Mouse (Mus musculus) 3134 (cell line): ENCODE data around the gene Srprb.
"Not testable (repeated sequence)": the region's sequence is repeated elsewhere in the genome, so short reads cannot be mapped to it uniquely, and the experiment has no call there.

Experiments
- DNase-seq: peaks from one replicate; pipeline ENCODE4 v3.0.0-alpha.2; 2011; ENCODE audit warnings: low spot score; ENCODE audit not compliant: insufficient read length; ENCODE audit errors: extremely low read depth

The Srprb gene

DNA sequence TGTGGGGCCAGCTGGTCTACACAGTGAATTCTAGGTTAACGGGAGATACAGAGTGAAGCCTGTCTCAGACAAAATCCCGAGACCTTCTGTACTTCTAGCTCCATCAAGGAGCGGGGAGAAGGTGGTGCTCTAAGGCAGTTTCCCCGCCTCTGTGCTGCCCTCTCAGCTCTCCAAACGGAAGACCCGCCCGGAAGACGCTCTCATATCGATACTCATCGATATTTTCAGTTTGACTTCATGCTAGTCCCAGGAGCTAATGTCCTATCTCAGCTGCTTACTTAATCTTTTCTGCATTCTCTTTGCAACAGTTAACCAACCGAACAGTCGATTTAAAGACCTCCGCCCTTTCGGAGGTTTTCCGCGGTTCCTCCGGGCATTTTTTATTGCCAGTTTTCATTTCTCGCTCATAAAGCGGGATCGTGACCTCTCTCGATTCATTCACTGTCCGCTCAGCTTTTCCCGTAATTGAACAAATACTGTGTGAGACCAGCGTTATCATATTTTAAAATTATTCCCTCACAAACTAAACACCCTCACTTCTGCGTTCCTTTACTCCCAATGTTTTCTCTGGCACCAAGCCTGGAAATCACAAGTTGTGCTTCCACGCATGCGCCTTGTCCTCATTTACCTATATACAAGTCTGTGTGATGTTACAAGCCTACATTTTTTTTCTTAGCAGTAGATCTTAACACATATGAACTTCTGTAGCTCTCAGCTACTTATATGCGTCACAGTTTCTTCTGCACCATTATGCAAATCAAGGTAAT, 10.9 kb upstream of the Srprb start:
- DNase-seq = no peak

DNA sequence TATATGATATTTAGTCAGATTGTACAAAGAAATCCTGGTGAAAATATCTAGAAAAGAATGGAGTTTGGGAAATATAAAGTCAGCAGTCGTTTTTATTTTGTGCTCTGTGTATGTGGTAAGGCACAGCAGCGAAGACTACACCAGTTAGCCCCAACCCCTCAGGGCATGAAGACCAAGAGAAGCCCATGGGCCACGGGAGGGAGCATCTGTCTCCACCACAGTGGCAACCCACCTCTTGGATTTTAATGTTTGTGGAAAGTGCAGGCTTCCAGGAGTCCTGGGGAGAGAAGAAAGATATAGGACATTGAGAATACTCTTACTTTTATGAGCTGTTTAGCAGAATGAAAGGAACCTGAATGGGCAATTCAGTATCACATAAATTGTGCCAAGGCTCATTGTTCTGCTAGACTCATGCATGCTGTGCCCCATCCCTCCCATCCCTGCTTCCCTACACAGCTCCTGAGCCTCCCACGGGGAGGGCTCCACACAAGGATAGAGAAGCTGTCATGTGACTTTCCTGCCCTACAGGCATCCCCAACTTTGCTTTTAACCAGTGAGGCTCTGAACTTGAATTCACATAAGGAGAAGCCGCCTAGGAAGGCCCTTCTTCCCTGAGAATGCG, 7.0 kb upstream of the Srprb start:
- DNase-seq = no peak

DNA sequence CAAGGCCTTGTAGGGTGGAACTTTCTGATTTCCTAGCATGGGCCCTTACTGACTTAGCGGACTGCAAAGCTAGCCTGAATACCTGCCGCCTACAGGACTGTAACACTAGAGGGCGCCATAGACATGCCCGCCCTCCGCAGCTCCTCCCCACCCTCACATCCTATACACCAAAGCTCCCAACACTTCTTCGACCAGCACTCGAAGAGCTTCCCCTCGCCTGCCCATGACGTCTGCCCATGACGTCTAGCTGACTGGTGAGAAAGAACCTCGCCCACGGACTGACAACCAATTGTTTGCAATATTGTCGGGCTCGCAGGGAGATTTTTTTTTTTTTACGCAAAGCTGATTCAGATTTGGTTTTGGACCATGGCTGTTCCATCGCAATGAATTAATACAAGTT, 5.9 kb upstream of the Srprb start:
- peak; percentile 65 for DNase-seq

DNA sequence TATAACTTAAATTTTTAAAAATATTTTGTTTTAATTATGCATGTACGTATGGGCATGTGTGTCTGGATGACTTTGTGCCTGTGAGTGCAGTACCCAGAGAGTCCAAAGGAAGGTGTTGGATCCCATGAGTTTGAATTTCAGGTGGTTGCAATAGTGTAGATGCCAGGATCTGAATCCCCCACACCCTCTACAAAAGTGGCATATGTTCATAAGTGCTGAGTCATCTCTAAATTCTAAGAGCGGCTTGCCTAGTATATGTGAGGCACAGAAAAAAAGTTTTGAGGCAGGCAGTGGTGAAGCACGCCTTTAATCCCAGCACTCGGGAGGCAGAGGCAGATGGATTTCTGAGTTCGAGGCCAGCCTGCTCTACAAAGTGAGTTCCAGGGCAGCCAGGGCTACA, 3.8 kb upstream of the Srprb start:
- no peak for DNase-seq

DNA sequence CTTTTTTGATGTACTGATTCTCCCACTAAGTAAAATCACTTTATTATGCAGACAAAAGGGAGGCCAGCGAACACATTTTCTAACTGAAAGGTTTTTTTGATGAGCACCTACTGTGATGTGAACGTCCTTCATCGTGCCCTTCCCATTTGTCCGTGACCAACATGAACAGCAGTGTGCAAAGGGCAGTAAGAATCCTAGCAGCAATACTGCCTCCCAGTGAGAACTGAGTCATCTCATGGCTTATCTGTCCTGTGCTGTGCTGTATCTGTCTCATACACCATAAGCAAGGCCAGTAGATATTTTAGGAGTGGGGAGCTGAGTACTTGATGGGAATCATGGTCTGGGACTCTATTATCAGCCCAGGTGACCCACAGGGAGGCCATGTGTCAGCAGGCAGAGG, 13.5 kb downstream of the Srprb start:
- DNase-seq = no peak

DNA sequence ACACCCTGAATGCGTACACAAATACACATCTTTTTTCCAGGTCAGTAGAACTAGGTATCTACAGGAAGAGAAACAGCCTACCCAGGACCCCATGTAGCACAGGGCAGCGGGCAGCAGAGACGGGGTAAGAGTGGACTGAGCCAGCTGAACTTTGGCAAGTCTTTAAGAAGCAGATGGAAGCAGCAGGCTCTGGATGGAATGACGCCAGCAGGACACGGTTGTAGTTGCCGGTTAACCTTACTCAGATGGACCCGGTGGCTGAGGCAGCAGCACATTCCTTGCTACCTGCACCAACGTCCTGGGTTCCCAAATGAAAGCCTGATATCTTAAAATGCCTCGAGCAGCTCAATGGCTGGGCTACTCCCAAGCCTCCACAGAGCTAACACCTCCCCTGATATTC, 15.2 kb downstream of the Srprb start:
- DNase-seq = no peak

DNA sequence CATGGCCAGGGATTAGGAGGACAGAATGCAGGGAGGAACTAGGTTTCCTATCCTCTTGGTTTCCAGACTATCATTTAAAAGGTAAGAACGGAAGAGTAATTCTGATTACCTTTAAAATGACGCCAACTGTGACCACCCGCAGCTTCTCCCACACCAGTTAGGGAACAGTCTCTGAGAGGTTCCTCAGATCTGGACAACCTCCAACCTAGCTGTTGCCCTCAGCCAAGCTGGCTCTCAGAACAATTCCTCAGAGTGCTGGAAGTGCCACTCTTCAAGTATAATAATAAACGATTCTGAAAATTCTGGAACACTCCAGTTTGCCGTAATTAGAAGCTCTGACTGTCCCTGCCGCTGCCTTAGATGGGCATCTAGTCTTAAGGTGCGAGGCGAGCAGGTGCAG, 16.0 kb downstream of the Srprb start:
- DNase-seq = no peak

DNA sequence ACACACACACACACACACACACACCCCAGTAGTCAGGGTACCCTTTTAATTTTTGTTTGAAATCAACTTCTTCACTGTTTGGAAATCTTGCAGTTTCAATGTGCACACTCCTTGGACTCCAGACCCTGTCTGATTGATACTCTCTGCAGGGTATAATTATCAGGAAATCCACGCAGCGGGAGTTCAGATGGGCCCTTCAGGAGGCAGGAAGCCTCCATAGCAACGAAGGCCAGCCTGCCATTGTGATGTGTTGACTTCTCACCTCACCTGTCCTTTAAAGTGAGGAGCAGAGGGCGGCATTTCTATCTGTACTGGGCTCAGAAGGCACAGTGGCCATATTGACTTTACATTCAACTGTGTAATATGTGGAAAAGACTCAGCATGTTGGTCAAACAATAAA, 17.1 kb downstream of the Srprb start:
- DNase-seq = no peak

DNA sequence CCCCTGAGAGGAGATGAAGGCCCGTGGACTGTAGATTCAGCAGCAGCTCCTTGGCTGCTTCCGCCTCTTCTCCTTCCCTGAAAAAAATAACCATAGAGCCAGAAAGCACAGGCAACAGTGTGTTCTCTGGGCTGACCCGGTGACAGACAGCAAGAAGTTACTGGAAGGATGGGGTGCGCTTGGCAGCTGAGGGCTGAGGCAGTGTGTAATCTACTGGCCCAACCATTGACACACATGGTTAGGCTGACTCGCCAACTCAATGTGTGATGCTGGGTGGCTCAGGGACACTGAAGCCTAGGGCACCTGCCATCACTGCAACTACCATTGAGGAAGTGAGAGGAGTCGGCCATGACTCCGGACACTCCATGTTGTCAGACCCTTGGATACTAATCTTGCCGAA, 20.1 kb downstream of the Srprb start:
- DNase-seq = no peak

DNA sequence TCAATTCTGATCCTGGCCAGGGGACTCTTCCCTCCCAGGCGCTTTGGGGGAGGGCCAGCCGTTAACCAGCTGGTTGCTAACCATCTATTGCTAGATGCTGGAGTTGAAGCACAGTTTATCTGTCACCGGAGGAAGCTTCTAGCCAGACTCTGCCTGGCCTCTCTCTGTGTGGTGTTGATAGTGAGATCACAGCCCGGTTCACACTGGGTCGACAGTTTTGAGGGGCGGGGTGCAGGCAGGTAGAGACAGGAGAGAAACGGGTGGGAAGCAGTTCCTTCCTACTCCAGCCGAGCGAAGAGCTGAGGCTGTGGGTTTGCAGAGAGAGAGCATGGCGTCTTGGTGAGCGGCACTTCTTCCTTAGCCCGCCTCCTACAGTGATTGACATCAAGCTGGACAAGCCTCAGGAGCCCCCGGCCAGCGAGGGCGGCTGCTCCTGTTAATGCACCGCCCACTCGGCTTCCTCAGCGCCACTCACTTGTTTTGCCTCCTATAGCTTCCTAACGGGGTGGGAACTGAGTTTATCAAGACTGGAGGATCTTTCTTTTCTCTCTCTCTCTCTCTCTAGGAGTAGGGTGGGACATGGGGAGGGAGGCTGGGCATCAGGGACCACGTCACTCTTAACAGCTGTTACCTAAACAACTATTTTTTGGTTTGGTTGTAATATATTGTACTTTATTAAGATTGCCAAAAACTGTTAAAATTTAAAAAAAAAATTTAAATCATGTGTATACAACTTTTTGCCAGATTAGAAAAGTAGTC, 21.0 kb downstream of the Srprb start:
- peak; percentile 72 for DNase-seq

DNA sequence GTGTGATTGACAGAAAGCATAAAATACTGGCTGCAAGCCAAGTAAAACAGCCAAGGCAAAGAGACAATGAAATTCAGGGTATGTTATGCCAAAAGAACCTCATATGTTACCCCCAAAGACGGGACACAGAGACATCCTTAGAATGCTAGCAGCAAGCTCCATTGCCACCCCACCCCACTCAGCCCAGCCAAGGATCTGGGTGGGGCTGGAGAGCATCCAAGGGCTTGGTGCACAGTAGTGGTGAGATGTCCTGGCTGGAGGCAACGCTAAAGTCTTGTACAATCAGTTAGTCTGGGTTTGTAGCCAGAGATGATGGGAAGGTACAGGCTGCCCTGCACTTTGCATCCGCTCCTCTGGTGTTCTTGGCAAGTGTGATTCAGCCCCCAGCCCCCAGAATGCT, 21.6 kb downstream of the Srprb start:
- peak; percentile 42 for DNase-seq

DNA sequence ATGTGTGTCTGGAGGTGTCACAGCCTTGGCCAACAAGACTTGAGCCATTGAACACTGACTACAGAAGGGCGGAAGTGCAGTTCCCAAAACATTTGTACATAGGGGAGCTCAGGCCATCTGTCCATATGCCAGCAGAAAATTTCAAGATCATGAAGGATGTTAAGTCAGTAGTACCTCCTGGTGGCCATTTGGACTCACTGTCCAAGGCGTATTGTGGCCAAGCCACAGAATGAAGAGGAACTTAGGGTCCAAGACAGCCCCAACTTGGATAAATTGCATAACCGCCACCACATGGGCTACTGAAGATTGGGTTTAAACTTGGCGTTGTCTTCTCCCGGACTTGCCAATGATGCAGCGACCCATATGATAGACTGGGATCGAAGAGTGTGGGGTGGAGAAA, 26.2 kb downstream of the Srprb start:
- DNase-seq = no peak

DNA sequence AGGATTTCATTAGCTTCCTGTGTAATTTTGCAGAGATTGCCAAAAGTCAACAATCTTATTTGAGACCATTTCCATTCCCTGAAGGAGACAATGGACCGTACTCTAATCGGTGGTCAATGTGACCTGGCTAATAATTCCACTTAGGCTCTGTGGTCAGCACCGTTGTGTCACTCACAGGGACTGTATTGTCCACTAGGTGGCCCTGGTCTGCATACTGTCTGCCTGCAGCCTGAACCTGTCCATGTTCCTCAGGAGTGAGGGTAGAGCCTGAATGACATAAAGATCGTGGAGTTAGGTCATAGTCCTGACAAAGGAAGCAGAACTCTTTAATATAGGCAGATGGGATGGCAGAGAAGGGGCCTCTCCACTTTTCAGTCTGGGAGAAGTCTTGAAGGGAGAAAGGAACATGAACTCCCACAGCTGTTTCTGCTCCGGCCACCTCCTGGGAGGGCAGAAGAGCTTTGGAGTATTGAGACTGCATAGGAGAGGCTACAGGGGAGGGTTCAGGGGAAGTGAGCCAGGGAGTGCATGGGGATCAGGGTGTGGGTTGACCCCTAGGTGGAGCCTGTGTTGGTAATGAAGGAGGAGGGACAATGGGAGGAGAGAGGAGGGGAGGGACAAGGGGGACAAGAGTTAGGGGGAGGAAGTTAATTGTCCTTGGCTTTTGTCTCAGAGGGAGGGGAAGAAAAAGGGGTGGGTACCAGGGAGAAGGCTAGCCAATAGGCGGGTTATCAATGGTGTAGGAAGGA, 27.0 kb downstream of the Srprb start:
- DNase-seq = no peak

DNA sequence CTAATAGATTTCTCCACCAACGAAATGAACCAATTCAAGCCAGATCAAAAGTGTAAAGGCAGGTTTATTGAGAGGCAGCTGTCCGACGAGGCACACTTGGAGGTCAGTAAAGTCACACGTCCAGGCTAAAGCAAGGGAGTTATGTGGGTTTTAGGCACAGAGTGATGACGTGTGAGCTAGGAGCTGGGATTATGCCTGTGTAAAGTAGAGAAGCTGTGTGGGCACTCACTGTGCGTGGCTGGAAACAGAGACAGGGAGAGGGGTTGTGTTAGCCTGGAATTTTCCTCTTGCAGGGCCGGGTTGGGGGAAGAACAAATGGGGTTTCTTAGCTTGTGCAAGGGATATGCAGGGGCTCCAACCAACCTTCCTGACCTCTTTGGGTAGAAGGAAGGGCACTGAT, 33.2 kb downstream of the Srprb start:
- DNase-seq = no peak

DNA sequence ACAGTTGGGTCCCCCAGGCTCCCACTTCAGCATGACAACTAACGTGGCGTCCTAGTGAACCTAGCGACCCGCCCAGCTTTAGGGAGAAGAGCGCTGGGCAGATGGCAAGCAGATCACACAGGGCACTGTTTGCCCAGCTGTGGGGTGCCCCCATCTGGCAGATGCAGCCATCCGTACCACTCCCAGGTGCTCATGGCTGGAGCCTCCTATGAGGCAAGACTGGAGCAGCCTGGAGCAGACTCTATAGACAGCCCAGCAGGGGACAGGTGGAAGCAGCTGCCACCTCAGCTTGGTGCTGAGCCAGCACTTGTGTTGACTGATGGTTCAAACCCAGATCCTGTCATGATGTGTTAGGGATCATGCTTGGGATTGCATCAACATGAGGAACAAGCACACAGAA, 33.9 kb downstream of the Srprb start:
- DNase-seq = no peak

DNA sequence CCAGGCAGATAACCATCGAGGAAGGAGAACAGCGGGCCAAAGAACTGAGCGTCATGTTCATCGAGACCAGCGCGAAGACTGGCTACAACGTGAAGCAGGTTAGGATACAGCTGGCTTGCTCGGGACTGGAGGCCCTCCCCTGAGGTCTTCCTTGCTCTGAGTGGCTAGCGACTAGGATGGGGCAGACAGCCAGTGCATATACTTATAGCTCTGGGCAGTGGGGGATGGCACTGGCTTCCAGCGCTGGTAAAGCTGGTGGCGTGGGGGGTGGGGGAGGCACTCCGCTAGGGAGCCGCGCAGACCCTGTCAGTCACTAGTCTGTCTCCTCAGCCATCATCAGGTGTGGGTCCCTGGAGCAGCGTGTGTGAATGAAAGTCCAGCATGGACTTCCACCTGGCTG, 38.1 kb downstream of the Srprb start:
- DNase-seq = no peak

DNA sequence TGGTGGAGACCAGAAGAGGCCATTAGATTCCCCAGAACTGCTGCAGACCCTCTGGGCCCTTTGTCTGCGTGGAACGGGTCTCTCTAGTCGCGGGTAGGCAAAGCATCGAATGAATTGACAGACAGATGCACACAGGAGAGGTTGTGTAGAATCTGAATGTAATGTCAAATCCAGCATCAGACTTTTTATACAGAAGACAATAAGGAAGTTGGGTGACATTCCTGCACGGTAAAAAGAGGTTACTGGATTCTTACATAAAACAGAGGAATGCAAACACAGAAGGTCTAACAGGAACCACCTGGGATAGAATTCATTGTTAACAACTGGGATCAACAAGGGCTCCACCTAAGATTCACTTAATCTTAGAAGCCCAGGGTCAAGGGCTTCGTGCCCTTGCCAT, 46.8 kb downstream of the Srprb start:
- not testable (repeated sequence) for DNase-seq

DNA sequence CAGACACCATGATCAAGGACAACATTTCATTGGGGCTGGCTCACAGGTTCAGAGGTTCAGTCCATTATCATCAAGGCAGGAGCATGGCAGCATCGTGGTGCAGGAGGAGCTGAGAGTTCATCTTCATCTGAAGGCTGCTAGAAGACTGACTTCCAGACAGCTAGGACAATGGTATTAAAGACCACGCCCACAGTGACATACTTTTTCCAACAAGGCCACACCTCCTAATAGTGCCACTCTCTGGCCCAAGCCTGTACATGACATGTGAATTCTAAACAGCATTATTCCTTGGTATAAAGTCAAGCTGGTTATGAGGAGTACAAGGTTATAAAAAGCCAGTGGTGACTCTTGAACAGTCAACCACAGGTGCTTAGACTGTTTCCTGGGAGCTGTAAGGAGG, 47.4 kb downstream of the Srprb start:
- no peak for DNase-seq

DNA sequence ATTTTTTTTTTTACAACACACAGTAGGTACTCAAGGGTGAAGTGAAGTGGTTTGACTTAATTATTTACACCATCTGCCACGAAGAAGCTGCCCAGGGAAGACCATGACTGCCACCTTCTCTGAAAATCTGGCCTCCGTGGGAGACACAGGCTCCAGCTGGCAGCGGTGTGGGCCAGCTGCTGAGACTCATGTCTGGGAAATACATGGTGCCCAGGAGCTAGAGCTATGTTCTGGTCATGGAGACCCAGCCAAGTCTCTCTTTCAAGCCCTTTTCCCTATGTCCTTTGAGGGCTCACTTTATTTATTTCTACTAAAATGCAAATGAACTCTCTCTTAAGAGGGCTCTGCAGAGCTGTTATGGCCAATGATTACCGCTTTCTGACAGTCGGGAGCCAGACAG, 48.7 kb downstream of the Srprb start:
- no peak for DNase-seq

DNA sequence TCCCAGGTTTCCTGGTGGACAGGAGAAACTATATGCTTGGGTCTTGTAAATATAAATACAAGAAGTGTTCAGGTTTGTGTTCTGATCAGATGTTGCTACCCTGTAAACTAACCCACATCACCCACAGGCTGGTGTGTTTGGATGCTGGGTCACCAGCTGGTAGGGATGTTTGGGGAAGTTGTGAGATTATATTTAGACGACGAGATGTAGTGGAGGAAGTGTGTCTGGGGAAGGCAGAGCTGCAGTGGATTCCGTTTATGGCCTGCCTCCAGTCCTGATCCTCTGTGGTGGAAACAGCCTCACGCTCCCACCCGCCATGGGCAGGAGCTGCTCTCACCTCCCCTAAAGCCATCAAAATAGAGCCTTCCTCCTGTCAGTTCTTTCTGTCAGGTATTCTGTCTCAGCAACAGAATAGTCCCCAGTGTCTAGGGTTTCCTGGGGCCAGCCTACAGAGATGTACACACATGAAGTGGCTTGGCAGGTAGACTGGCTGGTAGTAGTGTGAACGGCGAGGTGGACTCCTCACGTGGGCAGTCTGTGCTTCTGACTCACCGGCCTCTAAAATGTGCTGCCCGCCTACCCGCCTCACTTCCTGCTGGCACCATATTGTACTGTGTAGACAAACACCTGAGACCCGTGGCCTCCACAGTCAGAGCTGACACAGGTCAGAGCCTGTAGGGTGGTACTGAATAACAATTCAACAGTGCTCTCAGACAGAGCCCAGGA, 52.7 kb downstream of the Srprb start:
- no peak for DNase-seq

DNA sequence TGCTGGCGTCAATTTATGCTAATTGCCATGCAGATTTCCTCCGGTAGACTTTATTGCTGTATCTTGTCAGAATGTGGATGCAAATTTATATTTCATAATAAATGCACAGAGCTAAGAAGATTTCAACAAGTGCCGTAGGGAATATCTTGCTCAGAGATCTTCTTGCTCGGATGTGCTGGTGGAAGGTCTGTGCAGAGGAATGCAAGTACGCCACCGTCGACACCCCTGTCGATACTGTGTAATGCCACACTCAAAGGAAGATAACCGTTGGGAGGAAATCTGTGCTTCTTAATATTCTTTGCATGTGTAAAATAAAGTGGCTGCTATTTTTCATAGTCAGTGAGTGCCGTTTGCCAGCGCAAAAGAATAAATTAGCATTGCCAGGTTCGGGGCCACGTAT, 54.8 kb downstream of the Srprb start:
- no peak for DNase-seq
